Mouse (Mus musculus) testis, adult 2 months (tissue): Measurements from ENCODE around the gene Lrrc49.

Experiments
- CTCF ChIP-seq: fragments of 200-500 bp; IDR thresholded peaks from 2 replicates; pipeline ENCODE4 v1.5.1; 2012; ENCODE audit warnings: low read depth, mild to moderate bottlenecking, inconsistent platforms, low read length, moderate library complexity; ENCODE audit not compliant: control insufficient read depth, insufficient read depth, insufficient replicate concordance
- POLR2A ChIP-seq: fragments of 200-500 bp; IDR thresholded peaks from 2 replicates; pipeline ENCODE4 v1.6.1; 2012; ENCODE audit warnings: low read depth, mild to moderate bottlenecking, inconsistent platforms, low read length, moderate library complexity; ENCODE audit not compliant: control insufficient read depth

GRCm38 (mm10) chr9:60610194-60610593 lies 77.8 kb downstream of the Lrrc49 start:
- TF ChIP-seq CTCF: no peak
- no peak for TF ChIP-seq POLR2A
